Mouse (Mus musculus) hindbrain, embryonic 12.5 days (tissue): ENCODE data around the gene Kmt2b. TPM values are rescaled to one million over a fixed set of nuclear protein-coding genes. Genes with fewer than 3 reads are reported as not detected.
A peak's percentile ranks its signal among the peaks of the same experiment; 100 is the strongest.

Source experiments
- ATAC-seq: fragments of 200-750 bp; cut with Nextera tagmentation; 2 replicates; pipeline ENCODE4 v1.8.0; 2017; ENCODE audit warnings: moderate TSS enrichment; ENCODE audit not compliant: low FRiP score
- H3K27ac ChIP-seq: fragments of 300-500 bp; sonication (generic); 2 replicates; pipeline ENCODE4 v1.5.1; 2016; ENCODE audit warnings: mild to moderate bottlenecking
- H3K27me3 ChIP-seq: fragments of 300-500 bp; sonication (generic); 2 replicates; pipeline ENCODE4 v1.6.1; 2016; ENCODE audit warnings: mild to moderate bottlenecking
- H3K36me3 ChIP-seq: fragments of 300-500 bp; sonication (generic); 2 replicates; pipeline ENCODE4 v1.6.1; 2016; ENCODE audit warnings: mild to moderate bottlenecking
- H3K4me1 ChIP-seq: fragments of 300-500 bp; sonication (generic); 2 replicates; pipeline ENCODE4 v1.6.1; 2016
- H3K4me2 ChIP-seq: fragments of 300-500 bp; sonication (generic); replicated peaks from 2 replicates; pipeline ENCODE4 v1.6.1; 2016; ENCODE audit warnings: mild to moderate bottlenecking
- H3K4me3 ChIP-seq: fragments of 300-500 bp; sonication (generic); 2 replicates; pipeline ENCODE4 v1.5.1; 2016; ENCODE audit warnings: mild to moderate bottlenecking
- H3K9ac ChIP-seq: fragments of 300-500 bp; sonication (generic); 2 replicates; pipeline ENCODE4 v1.6.1; 2016; ENCODE audit warnings: mild to moderate bottlenecking, moderate library complexity
- H3K9me3 ChIP-seq: fragments of 300-500 bp; sonication (generic); replicated peaks from 2 replicates; pipeline ENCODE4 v1.6.1; 2016; ENCODE audit warnings: mild to moderate bottlenecking
- WGBS: fragments of 180-500 bp; shearing (Covaris S2); methylation state at CpG from one replicate; pipeline ENCODE4 v1.1.7; 2016; 5-methylcytosine and 5-hydroxymethylcytosine counted together
- microRNA-seq: library from miRNA; unstranded; fragments of <30 nt; microRNA quantifications from one replicate; pipeline ENCODE4, GENCODE M21; 2017
- polyA plus RNA-seq: library from polyadenylated mRNA; unstranded; fragments of >200 nt; fragmentation: Nextera tagmentation; extraction: Ambion mirVana; gene quantifications from 2 replicates; pipeline ENCODE4 v1.2.1, GENCODE M21; 2016

The Kmt2b gene
- polyA plus RNA-seq, 1 experiment from 2014 or later = 8.8 TPM

DNA sequence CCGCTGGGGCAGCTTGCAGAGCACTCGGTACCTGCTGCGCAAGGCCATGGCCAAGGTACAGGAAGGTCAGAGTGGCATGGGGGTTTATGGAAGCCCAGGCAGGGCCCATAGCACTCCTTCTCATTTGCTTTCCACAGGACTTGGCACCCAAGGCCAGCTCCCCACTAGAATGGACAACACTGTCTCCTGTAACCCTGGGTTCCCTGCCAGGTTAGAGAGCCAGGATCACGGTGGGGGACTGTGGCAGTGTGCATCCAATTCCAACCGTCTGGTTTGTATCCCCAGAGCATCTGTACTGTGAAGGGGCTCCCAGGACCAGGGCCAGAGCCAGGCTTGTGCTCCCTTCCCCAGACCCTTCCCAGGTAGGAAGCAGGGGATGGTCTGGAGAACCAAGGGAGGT, 67.7 kb downstream of the Kmt2b start:
- ATAC-seq = 0 out of 2 replicates have a peak, but pooled peaks have one; percentile 15
- Histone ChIP-seq H3K9me3 (no peaks in the 10 kb centered on the region), H3K36me3 (peaks cover 39% of the 10 kb centered on the region), H3K27me3 (no peaks in the 10 kb centered on the region; the same call in 1 of the 2 replicates), H3K4me2 (no peak overlapping the region), H3K4me3 (no peak overlapping the region), H3K27ac (peak overlapping the region; percentile 52; the same call in 1 of the 2 replicates), H3K9ac (no peak overlapping the region), H3K4me1 (peaks cover 12% of the 10 kb centered on the region)
- WGBS = 68% methylated on average over 5 of the region's 5 CpGs

DNA sequence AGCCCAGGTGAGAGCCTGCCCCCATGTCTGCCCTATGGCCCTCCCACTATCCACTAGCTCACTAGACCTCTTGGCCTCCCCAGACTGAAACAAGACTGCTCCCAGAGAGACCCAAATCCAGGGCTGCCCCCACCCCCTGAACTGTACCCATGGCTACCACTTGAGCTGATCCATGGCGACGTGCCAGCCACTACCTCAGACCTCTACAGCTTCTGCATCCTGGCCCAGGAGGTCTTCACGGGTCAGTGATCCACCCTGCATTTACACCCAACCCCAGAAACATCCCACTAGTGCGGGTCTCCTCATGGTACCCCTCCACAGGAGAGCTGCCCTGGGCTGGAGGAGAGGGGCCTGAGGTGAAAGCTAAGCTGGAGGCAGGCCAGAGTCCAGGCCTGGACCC, 68.1 kb downstream of the Kmt2b start:
- no peaks in the 10 kb centered on the region; the same call in 1 of the 2 replicates for H3K27me3 ChIP-seq
- no peaks in the 10 kb centered on the region for H3K9me3 ChIP-seq
- H3K27ac ChIP-seq = 0 out of 2 replicates have a peak overlapping the region, but pooled peaks have one; percentile 52
- peaks cover 12% of the 10 kb centered on the region for H3K4me1 ChIP-seq
- H3K4me3 ChIP-seq = no peak overlapping the region
- ATAC-seq = peak; percentile 6; the same call in 1 of the 2 replicates
- peaks cover 35% of the 10 kb centered on the region for H3K36me3 ChIP-seq
- no peak overlapping the region for H3K4me2 ChIP-seq
- WGBS = 59% methylated on average over 4 of the region's 4 CpGs
- H3K9ac ChIP-seq = no peak overlapping the region

Small RNA genes within 50 kb of the gene (microRNA-seq; reads per million reads assigned to microRNA genes)
- 1.6 reads per million for gene Gm38670
- 1.1 reads per million for gene Mir3569

Other genes starting within 250 kb of the Kmt2b start
- gene Lrfn3, start 226.0 kb downstream of the Kmt2b start, polyA plus RNA-seq = 9.3 and 10.1 TPM in 2 replicates
- gene Tyrobp, start 175.0 kb downstream of the Kmt2b start, polyA plus RNA-seq = 17.7 and 19.7 TPM in 2 replicates
- 0.57 and 0.86 TPM in 2 replicates for gene Hcst, start 168.9 kb downstream of the Kmt2b start, polyA plus RNA-seq
- gene Nfkbid, start 167.0 kb downstream of the Kmt2b start, polyA plus RNA-seq = 1.3 and 2.2 TPM in 2 replicates
- gene Aplp1, start 143.2 kb downstream of the Kmt2b start, polyA plus RNA-seq = 348 and 365 TPM in 2 replicates
- 16.1 and 23.9 TPM in 2 replicates for gene Kirrel2, start 131.0 kb downstream of the Kmt2b start, polyA plus RNA-seq
- gene Nphs1, start 130.4 kb downstream of the Kmt2b start, polyA plus RNA-seq = 3.8 and 5.2 TPM in 2 replicates
- gene Prodh2, start 95.1 kb downstream of the Kmt2b start, polyA plus RNA-seq = not detected in 2 replicates
- 88.6 and 98.9 TPM in 2 replicates for gene Arhgap33, start 53.7 kb downstream of the Kmt2b start, polyA plus RNA-seq
- 5.7 and 7.1 TPM in 2 replicates for gene Hspb6, start 36.5 kb downstream of the Kmt2b start, polyA plus RNA-seq
- gene Proser3, start 36.4 kb downstream of the Kmt2b start, polyA plus RNA-seq = 11.3 and 12.6 TPM in 2 replicates
- gene Lin37, start 28.9 kb downstream of the Kmt2b start, polyA plus RNA-seq = 52.4 and 55.2 TPM in 2 replicates
- gene U2af1l4, start 25.4 kb downstream of the Kmt2b start, polyA plus RNA-seq = 80.6 and 87.5 TPM in 2 replicates
- gene Gm49396, start 25.4 kb downstream of the Kmt2b start, polyA plus RNA-seq = 18.1 and 19.5 TPM in 2 replicates
- gene Psenen, start 25.1 kb downstream of the Kmt2b start, polyA plus RNA-seq = 128 and 139 TPM in 2 replicates
- gene Igflr1, start 23.3 kb downstream of the Kmt2b start, polyA plus RNA-seq = 4.2 and 6.3 TPM in 2 replicates
- gene Zbtb32, start 10.2 kb upstream of the Kmt2b start, polyA plus RNA-seq = 0.17 and 0.39 TPM in 2 replicates
- 0.21 and 0.35 TPM in 2 replicates for gene Upk1a, start 24.1 kb upstream of the Kmt2b start, polyA plus RNA-seq
- 737 and 880 TPM in 2 replicates for gene Cox6b1, start 37.4 kb upstream of the Kmt2b start, polyA plus RNA-seq
- gene Etv2, start 47.1 kb upstream of the Kmt2b start, polyA plus RNA-seq = not detected in 2 replicates
- 153 and 160 TPM in 2 replicates for gene Rbm42, start 61.6 kb upstream of the Kmt2b start, polyA plus RNA-seq
- gene Haus5, start 76.3 kb upstream of the Kmt2b start, polyA plus RNA-seq = 35.4 and 38.4 TPM in 2 replicates
- gene Pmis2, start 82.9 kb upstream of the Kmt2b start, polyA plus RNA-seq = not detected in 2 replicates
- not detected in 2 replicates for gene 2200002J24Rik, start 110.2 kb upstream of the Kmt2b start, polyA plus RNA-seq
- gene Atp4a, start 123.5 kb upstream of the Kmt2b start, polyA plus RNA-seq = 0.93 and 1.3 TPM in 2 replicates
- 147 and 164 TPM in 2 replicates for gene Tmem147, start 140.8 kb upstream of the Kmt2b start, polyA plus RNA-seq
- 0.76 and 1.1 TPM in 2 replicates for gene Gapdhs, start 155.0 kb upstream of the Kmt2b start, polyA plus RNA-seq
- gene Sbsn, start 162.7 kb upstream of the Kmt2b start, polyA plus RNA-seq = 1.7 and 2.5 TPM in 2 replicates
- gene Dmkn, start 175.0 kb upstream of the Kmt2b start, polyA plus RNA-seq = 0.59 and 0.67 TPM in 2 replicates
- not detected in 2 replicates for gene Krtdap, start 199.2 kb upstream of the Kmt2b start, polyA plus RNA-seq
- not detected in 2 replicates for gene Ffar2, start 235.0 kb upstream of the Kmt2b start, polyA plus RNA-seq